Mouse (Mus musculus): Measurements from ENCODE around the gene Ppp1r9a.

- no peak for TF ChIP-seq CTCF (IDR thresholded peaks at IDR 0.05; ENCODE audit: extremely low read depth, insufficient read depth, insufficient read length, insufficient replicate concordance)
- TF ChIP-seq POLR2A (IDR thresholded peaks at IDR 0.05; ENCODE audit: low read depth, low read length), result no peak
Observed at GRCm38 (mm10) chr6:5027801-5028200, 125.1 kb downstream of the Ppp1r9a start.
